Mouse (Mus musculus): ENCODE measurements around the gene Lrrc26. TPM values are rescaled to one million over a fixed set of nuclear protein-coding genes. Genes with fewer than 3 reads are reported as not detected.
"Not testable (repeated sequence)": the region's sequence is repeated elsewhere in the genome, so short reads cannot be mapped to it uniquely, and the experiment has no call there.

Gene Lrrc26
- not detected for total RNA-seq (2022)

GRCm38 (mm10) chr2:25289651-25290050, at the start of gene Lrrc26:
Gene Lrrc26 (plus strand): TSS chr2:25289915.
- no peak for DNase-seq (ENCODE audit: low spot score in 2 of 2)

GRCm38 (mm10) chr2:25240310-25240709, 49.4 kb upstream of the Lrrc26 start:
- no peak for DNase-seq (ENCODE audit: low spot score in 2 of 2)

GRCm38 (mm10) chr2:25240723-25241437, 48.8 kb upstream of the Lrrc26 start:
- DNase-seq (ENCODE audit: low spot score in 2 of 2): peak; percentile 60 to 64

DNA sequence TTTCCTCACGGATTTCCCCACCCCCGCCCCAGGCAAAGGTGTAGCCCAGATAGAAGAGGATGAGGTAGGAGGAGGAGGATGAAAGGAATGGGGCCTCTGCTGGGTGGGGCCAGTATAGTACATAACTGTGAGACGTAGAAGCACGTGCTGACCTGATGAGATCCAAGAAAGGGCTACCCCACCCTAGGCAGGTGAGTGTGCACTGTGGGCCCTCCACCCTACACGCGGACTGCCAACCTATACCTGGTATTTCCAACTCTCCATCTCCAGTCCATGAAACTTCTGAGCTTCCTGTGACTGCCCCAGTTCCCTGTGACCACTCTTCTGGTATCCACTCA, 48.3 kb upstream of the Lrrc26 start:
- no peak for DNase-seq (ENCODE audit: low spot score in 2 of 2)

DNA sequence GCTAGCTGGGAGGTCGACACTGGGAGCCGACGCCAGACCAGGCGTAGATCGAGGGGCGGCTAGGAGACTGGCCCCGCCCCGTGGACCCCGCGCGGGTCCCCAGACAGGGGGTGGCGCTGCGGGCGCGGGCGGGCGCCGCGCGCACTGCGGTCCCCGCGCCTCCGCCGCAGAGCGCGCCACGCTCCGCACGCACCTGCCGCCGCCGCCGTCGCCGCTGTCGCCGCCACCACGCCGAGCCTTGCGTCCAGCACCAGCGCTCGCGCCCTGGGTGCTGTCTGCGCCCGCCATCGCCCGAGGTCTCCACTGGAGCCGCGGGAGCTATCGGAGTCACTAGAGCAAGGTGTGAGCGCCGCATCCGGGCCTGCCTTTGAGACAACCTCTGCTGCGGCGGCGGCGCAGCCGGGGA, 47.6 kb upstream of the Lrrc26 start, which contains the start of the genes Rnf208 and Cysrt1:
Rnf208 (plus strand) TSS at position 155 of the 406 bp plus-strand sequence.
Cysrt1 (minus strand) TSS at position 352 of the 406 bp plus-strand sequence.
- no peak for DNase-seq (ENCODE audit: low spot score in 2 of 2)

GRCm38 (mm10) chr2:25243342-25243741, 46.4 kb upstream of the Lrrc26 start:
- DNase-seq (ENCODE audit: low spot score in 2 of 2): no peak

DNA sequence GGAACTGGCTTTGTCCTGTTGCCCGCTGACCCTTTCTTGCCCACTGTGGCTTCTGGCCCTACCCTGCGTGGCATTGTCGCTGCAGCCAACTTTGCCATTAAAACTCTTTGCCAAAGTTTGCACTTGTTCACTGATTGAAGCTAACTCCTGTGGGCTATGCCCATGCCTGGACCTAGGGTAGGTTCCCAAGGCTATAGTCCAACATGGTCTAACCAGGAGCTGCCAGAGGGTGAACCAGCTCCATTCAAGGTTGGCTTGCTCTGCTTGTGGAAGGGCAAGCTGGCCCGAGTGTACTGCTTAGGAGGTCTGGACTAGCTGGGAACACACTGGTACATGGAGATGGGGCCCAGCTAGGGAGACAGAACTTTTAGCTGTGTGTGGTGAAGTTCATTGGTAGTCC, 45.6 kb upstream of the Lrrc26 start:
- no peak for DNase-seq (ENCODE audit: low spot score in 2 of 2)

DNA sequence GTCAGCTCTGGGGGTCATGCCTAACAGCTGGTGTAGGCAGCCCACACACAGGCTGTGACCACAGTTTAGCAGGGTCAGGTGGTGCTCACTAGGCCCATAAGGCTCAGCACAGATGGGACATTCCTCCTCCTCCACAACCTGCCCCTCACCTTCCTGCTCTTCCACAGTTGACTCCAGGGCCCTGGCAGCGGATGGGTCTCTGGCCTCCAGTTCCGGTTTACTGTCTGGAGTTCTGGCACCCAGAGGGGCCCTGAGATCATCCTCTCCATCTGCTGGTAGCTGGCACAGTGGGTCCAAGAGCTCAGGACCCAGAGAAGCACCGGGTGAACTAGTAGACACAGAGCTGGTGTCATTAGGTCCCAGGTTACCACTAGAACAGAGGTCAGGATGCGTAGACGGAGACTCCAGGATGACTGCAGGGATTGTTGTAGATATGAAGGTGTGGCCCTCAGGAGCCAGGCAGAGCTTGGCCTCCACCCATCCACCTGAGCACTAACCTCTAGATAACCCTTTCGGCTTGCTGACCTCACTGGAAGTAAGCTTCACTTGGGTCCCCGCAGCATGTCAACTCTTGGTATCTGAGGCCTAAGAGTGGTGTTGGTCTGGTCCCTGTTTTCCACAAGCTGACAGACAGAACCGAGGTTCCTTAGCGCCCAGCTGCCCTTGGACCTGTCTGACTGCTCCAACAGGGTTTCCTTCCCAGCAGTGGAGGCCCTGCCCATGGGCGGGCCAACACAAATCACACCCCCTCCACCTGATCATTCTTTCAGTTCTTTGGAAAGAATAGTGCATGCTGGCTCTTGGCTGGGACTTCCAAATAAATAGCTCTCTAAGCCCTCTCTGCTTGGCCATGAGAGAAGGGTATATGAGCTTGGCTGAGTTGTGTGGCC, 43.3 kb upstream of the Lrrc26 start, which contains the start of gene AL732309.1:
AL732309.1 (minus strand) TSS at position 681 of the 890 bp plus-strand sequence.
- DNase-seq (ENCODE audit: low spot score in 2 of 2): no peak

DNA sequence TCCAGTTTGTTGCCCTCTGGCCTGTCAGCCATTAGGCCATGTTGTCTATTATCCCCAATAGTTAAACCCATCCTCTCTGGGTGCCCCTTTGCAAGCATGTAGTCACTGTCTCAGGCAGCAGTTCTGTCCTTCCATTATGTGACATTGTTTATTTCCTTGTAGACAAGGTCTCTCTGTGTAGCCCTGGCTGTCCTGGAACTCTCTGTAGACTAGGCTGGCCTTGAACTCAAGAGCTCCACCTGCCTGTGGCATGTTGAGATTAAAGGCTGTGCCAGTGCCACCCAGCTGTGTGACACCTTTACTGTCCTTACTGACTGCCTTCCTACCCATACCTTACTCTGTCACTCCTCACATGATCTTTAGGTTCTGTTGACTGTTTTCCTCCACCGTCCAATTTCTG, 37.4 kb upstream of the Lrrc26 start:
- DNase-seq (ENCODE audit: low spot score in 2 of 2): no peak

- DNase-seq (ENCODE audit: low spot score in 2 of 2): peak in 1 of 2 experiments; percentile 78
Observed at GRCm38 (mm10) chr2:25255284-25255779, 34.4 kb upstream of the Lrrc26 start, which contains the start of gene Tmem203. Gene Tmem203 (plus strand): TSS chr2:25255439.

DNA sequence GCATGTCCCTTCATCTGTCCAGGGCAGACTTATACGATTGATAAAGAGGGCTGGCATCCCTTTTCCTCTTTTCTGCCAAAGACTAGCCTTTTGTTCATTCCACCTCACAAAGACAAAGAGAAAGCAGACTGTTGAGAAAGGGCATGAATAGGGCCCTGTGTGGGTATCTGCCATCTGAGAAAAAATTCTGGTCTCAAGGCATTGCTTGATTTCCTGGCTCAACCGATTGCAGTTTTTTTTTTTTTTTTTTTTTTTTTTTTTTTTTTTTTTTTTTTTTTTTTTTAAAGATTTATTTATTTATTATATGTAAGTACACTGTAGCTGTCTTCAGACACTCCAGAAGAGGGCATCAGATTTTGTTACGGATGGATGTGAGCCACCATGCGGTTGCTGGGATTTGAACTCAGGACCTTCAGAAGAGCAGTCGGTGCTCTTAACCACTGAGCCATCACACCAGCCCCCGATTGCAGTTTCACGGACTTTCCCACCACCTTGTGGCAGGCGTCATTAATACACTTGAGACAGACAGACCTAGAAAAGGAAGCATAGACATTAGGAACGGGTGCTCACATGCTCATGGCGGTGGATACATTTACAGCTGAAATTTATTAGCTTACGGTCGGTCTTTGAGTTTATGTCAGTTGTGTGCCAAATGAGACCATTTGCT, 33.1 kb upstream of the Lrrc26 start:
- DNase-seq (ENCODE audit: low spot score in 2 of 2): not testable (repeated sequence)

DNA sequence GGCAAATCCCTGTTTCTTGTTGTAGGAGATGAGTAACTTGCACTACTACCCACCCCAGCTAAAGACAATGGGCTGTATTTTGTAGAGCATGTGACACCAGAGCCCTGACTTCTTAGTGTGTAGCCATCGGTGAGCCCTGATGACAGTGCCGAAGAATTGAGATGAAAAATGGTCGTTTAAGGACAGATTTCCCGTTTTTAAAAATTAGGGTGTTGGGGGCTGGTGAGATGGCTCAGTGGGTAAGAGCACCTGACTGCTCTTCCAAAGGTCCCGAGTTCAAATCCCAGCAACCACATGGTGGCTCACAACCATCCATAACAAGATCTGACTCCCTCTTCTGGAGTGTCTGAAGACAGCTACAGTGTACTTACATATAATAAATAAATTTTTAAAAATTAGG, 32.5 kb upstream of the Lrrc26 start:
- DNase-seq (ENCODE audit: low spot score in 2 of 2): not testable (repeated sequence)

DNA sequence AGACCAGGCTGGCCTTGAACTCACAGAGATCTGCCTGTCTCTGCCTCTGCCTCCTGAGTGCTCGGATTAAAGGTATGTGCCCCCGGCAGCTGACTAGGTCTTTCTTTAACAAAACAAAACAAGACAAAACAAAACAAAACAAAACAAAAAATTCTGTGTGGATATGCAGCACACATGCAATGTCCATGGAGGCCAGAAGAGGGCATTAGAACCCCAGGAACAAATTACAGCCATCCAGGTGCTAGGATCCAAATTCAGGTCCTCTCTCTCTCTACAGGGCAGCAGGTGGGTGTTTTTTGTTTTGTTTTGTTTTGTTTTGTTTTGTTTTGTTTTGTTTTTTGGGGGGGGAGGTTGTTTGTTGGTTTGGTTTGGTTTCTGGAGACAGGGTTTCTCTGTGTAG, 30.8 kb upstream of the Lrrc26 start:
- DNase-seq (ENCODE audit: low spot score in 2 of 2): no peak

GRCm38 (mm10) chr2:25261870-25262269, 27.8 kb upstream of the Lrrc26 start:
- peak in 1 of 2 experiments; percentile 47 for DNase-seq (ENCODE audit: low spot score in 2 of 2)

- DNase-seq (ENCODE audit: low spot score in 2 of 2): peak; percentile 94 to 97
Observed at GRCm38 (mm10) chr2:25262291-25262767, 27.4 kb upstream of the Lrrc26 start, which contains the start of gene Tprn. Gene Tprn (plus strand): TSS chr2:25262618.

DNA sequence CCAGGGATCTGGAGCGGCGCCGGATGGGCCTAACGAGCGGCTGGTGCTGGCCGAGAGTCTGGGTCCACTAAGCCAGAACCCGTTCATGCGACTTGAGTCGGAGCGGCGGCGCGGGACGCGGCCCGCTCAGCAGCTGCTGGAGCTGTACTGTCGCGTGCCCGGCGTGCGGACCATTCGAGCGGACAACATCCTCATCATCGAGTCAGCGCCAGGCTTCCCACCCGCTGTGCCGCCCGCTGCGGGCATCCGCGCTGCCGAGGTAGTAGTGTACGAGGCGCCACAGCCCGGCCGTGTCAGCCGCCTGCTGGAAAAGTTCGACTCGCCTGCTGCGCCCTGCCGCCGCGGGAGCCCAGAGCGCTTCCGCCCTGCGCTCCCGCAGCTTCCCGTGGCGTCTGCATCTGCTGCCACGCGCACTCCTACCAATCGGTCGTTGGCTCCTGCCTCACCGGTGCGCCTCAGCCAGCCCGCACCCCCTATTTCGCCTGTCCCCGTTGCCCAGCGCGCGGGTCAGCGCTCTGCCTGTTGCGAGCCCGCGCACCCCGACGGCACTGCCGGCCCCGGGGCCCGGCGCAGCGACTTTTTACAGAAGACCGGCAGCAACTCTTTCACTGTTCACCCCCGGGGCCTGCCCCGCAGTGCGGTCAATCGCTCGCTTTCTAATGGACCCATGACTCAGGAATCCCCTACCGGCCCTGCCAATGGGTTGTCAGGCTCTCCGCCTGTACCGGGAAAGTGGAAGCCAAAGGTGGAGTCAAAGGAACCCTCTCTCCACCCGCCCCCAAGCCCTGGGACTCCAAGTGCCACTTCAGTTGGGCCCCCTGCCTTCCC, 26.7 kb upstream of the Lrrc26 start:
- no peak for DNase-seq (ENCODE audit: low spot score in 2 of 2)

GRCm38 (mm10) chr2:25263623-25264285, 26.0 kb upstream of the Lrrc26 start:
- no peak for DNase-seq (ENCODE audit: low spot score in 2 of 2)

DNA sequence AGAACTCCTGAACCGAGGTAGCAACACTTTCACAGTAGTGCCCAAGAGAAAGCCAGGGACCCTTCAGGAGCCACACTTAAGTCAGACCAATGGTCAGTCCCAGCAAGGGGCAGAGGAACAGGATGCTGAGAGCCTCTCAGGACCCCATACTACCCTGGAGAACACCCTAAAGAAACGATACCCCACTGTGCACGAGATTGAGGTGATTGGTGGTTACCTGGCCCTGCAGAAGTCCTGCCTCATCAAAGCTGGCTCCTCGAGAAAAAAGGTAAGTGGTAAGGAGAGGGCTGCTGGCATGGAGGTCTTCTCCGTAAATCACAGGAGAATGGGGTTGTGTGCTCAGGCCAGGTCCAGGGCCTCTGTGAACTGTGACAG, 25.4 kb upstream of the Lrrc26 start:
- no peak for DNase-seq (ENCODE audit: low spot score in 2 of 2)

GRCm38 (mm10) chr2:25264851-25265250, 24.9 kb upstream of the Lrrc26 start:
- DNase-seq (ENCODE audit: low spot score in 2 of 2): no peak
